Mouse (Mus musculus): Measurements from ENCODE around the gene Kcnv2. TPM values are rescaled to one million over a fixed set of nuclear protein-coding genes. Genes with fewer than 3 reads are reported as not detected.

The Kcnv2 gene
- polyA plus RNA-seq, 1 experiment from 2014 or later = 0.09 TPM

GRCm38 (mm10) chr19:27382131-27382530 is 59.7 kb downstream of the Kcnv2 start:
- Histone ChIP-seq H3K9ac (replicated peaks; ENCODE audit: low read depth, low read length) (no peak overlapping the region), H3K4me2 (ENCODE audit: low read depth, low read length) (no peak overlapping the region), H3K4me1 (ENCODE audit: control insufficient read depth, insufficient read depth, low read length) (no peaks in the 10 kb centered on the region), H3K27ac (ENCODE audit: low read depth, low read length) (no peak overlapping the region), H3K36me3 (ENCODE audit: control insufficient read depth, insufficient read depth, low read length) (0 out of 2 replicates have a peak, but pooled peaks cover 4% of the 10 kb centered on the region), H3K27me3 (ENCODE audit: control insufficient read depth, insufficient read depth, low read length) (no peaks in the 10 kb centered on the region), H3K9me3 (ENCODE audit: control insufficient read depth, low read length) (no peaks in the 10 kb centered on the region), H3K4me3 (ENCODE audit: low read depth, low read length) (no peak overlapping the region)
- ATAC-seq (ENCODE audit: low read depth) = no peak
- WGBS = 97% methylated on average over 1 of the region's 1 CpGs

- Histone ChIP-seq H3K27ac (ENCODE audit: low read depth, low read length) (no peak overlapping the region), H3K36me3 (ENCODE audit: control insufficient read depth, insufficient read depth, low read length) (0 out of 2 replicates have a peak, but pooled peaks cover 4% of the 10 kb centered on the region), H3K9me3 (ENCODE audit: control insufficient read depth, low read length) (no peaks in the 10 kb centered on the region), H3K4me3 (ENCODE audit: low read depth, low read length) (no peak overlapping the region), H3K9ac (replicated peaks; ENCODE audit: low read depth, low read length) (no peak overlapping the region), H3K27me3 (ENCODE audit: control insufficient read depth, insufficient read depth, low read length) (no peaks in the 10 kb centered on the region), H3K4me1 (ENCODE audit: control insufficient read depth, insufficient read depth, low read length) (no peaks in the 10 kb centered on the region), H3K4me2 (ENCODE audit: low read depth, low read length) (no peak overlapping the region)
- 93% methylated on average over 5 of the region's 5 CpGs for WGBS
- no peak for ATAC-seq (ENCODE audit: low read depth)
Measured at GRCm38 (mm10) chr19:27383266-27383665, 60.9 kb downstream of the Kcnv2 start.

- no peak for ATAC-seq (ENCODE audit: low read depth)
- Histone ChIP-seq H3K9ac (replicated peaks; ENCODE audit: low read depth, low read length) (no peak overlapping the region), H3K4me2 (ENCODE audit: low read depth, low read length) (no peak overlapping the region), H3K4me1 (ENCODE audit: control insufficient read depth, insufficient read depth, low read length) (no peaks in the 10 kb centered on the region), H3K27me3 (ENCODE audit: control insufficient read depth, insufficient read depth, low read length) (no peaks in the 10 kb centered on the region), H3K9me3 (ENCODE audit: control insufficient read depth, low read length) (no peaks in the 10 kb centered on the region), H3K4me3 (ENCODE audit: low read depth, low read length) (no peak overlapping the region), H3K27ac (ENCODE audit: low read depth, low read length) (no peak overlapping the region), H3K36me3 (ENCODE audit: control insufficient read depth, insufficient read depth, low read length) (0 out of 2 replicates have a peak, but pooled peaks cover 4% of the 10 kb centered on the region)
Measured at GRCm38 (mm10) chr19:27385304-27385703, 62.9 kb downstream of the Kcnv2 start.

Other genes with a start within 250 kb of the Kcnv2 start
- 26.7 and 28.9 TPM in 2 replicates for gene Vldlr, start 106.1 kb upstream of the Kcnv2 start, polyA plus RNA-seq (2014; fragmentation: Nextera tagmentation; extraction: Ambion mirVana)
- gene Pum3, start 107.2 kb downstream of the Kcnv2 start, polyA plus RNA-seq (2014; fragmentation: Nextera tagmentation; extraction: Ambion mirVana) = 51.2 and 57.1 TPM in 2 replicates

All from neural tube, embryonic 14.5 days (tissue).